Mouse (Mus musculus) small intestine, adult 2 months (tissue): ENCODE measurements around the gene Atp6v1b1.

Experiments used
- CTCF ChIP-seq: fragments of 200-500 bp; IDR thresholded peaks from 2 replicates; pipeline ENCODE4 v1.5.1; 2012; ENCODE audit warnings: low read depth, mild to moderate bottlenecking, control low read depth, inconsistent platforms, low read length, moderate library complexity, mixed read lengths; ENCODE audit not compliant: insufficient replicate concordance, insufficient read length; ENCODE audit errors: extremely low read depth
- POLR2A ChIP-seq: fragments of 200-500 bp; IDR thresholded peaks from 2 replicates; pipeline ENCODE4 v1.6.1; 2012; ENCODE audit warnings: low read depth, mild to moderate bottlenecking, control low read depth, inconsistent platforms, low read length, moderate library complexity

DNA sequence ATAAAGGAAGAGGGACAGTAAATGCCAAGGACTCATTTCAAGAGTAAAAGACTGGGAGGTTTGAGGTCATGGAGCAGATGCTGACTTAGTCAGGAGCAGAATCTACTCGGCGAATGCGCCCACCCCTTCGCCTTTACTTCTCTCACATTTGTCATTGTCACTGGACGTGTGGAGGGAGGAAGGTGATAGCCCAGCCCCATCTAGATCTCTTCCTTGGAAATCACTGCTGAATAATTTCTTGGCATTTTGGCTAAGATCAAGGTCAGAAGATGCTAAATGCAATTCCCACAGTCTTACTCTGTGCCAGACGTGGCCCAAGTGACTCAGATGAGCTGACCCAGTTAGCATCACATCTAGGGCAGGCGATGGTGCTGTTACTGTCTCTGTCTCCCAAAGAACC, 35.5 kb downstream of the Atp6v1b1 start:
- no peak for TF ChIP-seq CTCF
- no peak for TF ChIP-seq POLR2A
